Mouse (Mus musculus) urinary bladder, postnatal 14 days (tissue): ENCODE measurements around the gene Mapk13.

Experiments
- DNase-seq: peaks from one replicate; pipeline ENCODE4 v3.0.0; 2021; ENCODE audit warnings: low spot score

The Mapk13 gene

GRCm38 (mm10) chr17:28775161-28775560 is 6.1 kb downstream of the Mapk13 start:
- DNase-seq, result no peak

GRCm38 (mm10) chr17:28776817-28777216 is 7.7 kb downstream of the Mapk13 start:
- DNase-seq, result no peak

- no peak for DNase-seq
These were observed 8.3 kb downstream of the Mapk13 start for GRCm38 (mm10) chr17:28777231-28778005.

- DNase-seq, result no peak
These were observed 10.6 kb downstream of the Mapk13 start for GRCm38 (mm10) chr17:28779735-28780134.

- DNase-seq, result no peak
These were observed 11.7 kb downstream of the Mapk13 start for GRCm38 (mm10) chr17:28780836-28781235.

- no peak for DNase-seq
These were observed 12.4 kb downstream of the Mapk13 start for GRCm38 (mm10) chr17:28781290-28782045.

- DNase-seq, result no peak
These were observed 15.9 kb downstream of the Mapk13 start for GRCm38 (mm10) chr17:28785036-28785435.

GRCm38 (mm10) chr17:28787507-28787906 is 18.4 kb downstream of the Mapk13 start:
- DNase-seq, result no peak

- no peak for DNase-seq
These were observed 27.9 kb downstream of the Mapk13 start for GRCm38 (mm10) chr17:28797031-28797430.

GRCm38 (mm10) chr17:28799291-28800160 is 30.4 kb downstream of the Mapk13 start:
- no peak for DNase-seq

- DNase-seq, result no peak
These were observed 31.2 kb downstream of the Mapk13 start for GRCm38 (mm10) chr17:28800281-28800670.

GRCm38 (mm10) chr17:28800671-28801412 is 31.7 kb downstream of the Mapk13 start, which contains the start of gene Brpf3:
Gene Brpf3, plus strand, starts transcription at chr17:28801090.
- DNase-seq, result peak; percentile 83

GRCm38 (mm10) chr17:28801474-28802005 is 32.4 kb downstream of the Mapk13 start:
- peak; percentile 99 for DNase-seq

GRCm38 (mm10) chr17:28802006-28802481 is 32.9 kb downstream of the Mapk13 start:
- no peak for DNase-seq

- DNase-seq, result no peak
These were observed 34.2 kb downstream of the Mapk13 start for GRCm38 (mm10) chr17:28803316-28803715.

- DNase-seq, result no peak
These were observed 35.9 kb downstream of the Mapk13 start for GRCm38 (mm10) chr17:28804973-28805372.

GRCm38 (mm10) chr17:28806770-28807169 is 37.7 kb downstream of the Mapk13 start:
- DNase-seq, result no peak

GRCm38 (mm10) chr17:28808714-28809113 is 39.6 kb downstream of the Mapk13 start:
- DNase-seq, result no peak

- DNase-seq, result no peak
These were observed 40.2 kb downstream of the Mapk13 start for GRCm38 (mm10) chr17:28809175-28809831.

- DNase-seq, result no peak
These were observed 43.2 kb downstream of the Mapk13 start for GRCm38 (mm10) chr17:28812345-28812744.
